8 mouse cellular contexts compared by ENCODE assay signal in the genomic region with DNA sequence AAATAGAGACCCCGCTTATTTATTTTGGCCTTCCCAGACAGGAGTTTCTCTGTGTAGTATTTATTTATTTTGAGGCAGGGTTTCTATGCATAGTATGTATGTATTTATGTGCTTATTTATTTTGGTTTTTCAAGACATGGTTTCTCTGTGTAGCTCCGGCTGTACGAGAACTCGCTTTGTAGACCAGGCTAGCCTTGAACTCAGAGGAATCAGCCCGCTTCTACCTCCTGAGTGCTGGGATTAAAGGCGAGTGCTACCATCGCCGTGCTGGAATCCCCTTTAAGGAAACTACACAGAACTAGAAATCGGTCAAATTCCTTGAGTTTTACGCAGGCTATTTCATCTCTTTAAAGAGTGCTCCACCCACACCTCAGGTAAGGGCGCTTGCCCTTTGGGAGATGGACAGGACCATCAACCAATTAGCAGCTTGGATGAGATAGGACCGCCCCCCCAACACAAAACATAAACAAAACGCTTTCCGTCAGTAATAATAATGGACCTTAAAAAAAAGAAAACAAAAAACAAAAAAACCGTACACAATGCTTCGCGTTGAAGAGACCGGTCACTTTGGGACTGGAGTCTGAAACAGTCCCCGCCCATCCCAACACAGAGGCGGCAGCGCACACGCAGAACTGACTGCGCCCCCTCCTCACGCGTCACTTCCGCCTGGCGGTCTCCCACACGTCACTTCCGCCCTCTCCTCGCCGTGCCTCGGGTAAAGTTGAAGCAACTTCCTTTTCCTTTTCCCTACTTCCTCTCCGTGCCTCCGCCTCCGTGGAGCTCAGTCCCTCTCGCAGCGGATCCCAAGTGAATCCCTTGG. TPM values are rescaled to one million over a fixed set of nuclear protein-coding genes. Genes with fewer than 3 reads are reported as not detected.
DNase-seq lines count a peak whose midpoint lies in the region; ATAC-seq and TF ChIP-seq lines count a peak whose summit lies in the region.

A gene (plus strand): TSS at position 688 of the 820 bp plus-strand sequence.

- peak; percentile 95 for ATAC-seq in G1E (ENCODE audit: extremely low read depth, insufficient number of reproducible peaks, low FRiP score, poor library complexity, severe bottlenecking)
- ATAC-seq in forebrain, embryonic 15.5 days (replicated peaks) = peak; percentile 98
- peak; percentile 93 for ATAC-seq in neutrophil, adult 5-6 weeks (ENCODE audit: extremely low read depth, insufficient number of reproducible peaks, low FRiP score, poor library complexity, severe bottlenecking)

- H3K4me3 ChIP-seq in G1E (ENCODE audit: low read depth, low read length) = peak within 1 kb of the TSS; percentile 80
- H3K4me3 ChIP-seq in forebrain, embryonic 15.5 days = peak within 1 kb of the TSS; percentile 65
- H3K4me3 ChIP-seq in lung, adult 2 months (replicated peaks; ENCODE audit: extremely low read depth, low read depth, low read length) = peak within 1 kb of the TSS; percentile 94

- intact Hi-C loops in heart, postnatal 25 days (cut with DNase I) = loop anchor here (2.0 kb wide), 1 partner anchor 35 kb away; a partner anchor contains a TSS

- H3K27me3 ChIP-seq in G1E (ENCODE audit: insufficient read depth, low read length) = no peaks in the 10 kb centered on the region
- no peaks in the 10 kb centered on the region for H3K27me3 ChIP-seq in forebrain, embryonic 15.5 days

- no peak for TF ChIP-seq CTCF in G1E (IDR thresholded peaks at IDR 0.05; ENCODE audit: low read depth, low read length)
- no peak for TF ChIP-seq CTCF in lung, adult 2 months (IDR thresholded peaks at IDR 0.05; ENCODE audit: insufficient read depth, low read length)

- no peaks in the 10 kb centered on the region for H3K9me3 ChIP-seq in G1E (replicated peaks)
- H3K9me3 ChIP-seq in forebrain, embryonic 15.5 days = no peaks in the 10 kb centered on the region

- peaks cover 31% of the 10 kb centered on the region for H3K36me3 ChIP-seq in G1E (replicated peaks)
- peaks cover 24% of the 10 kb centered on the region for H3K36me3 ChIP-seq in forebrain, embryonic 15.5 days

- peaks cover 29% of the 10 kb centered on the region for H3K4me1 ChIP-seq in G1E (ENCODE audit: insufficient read depth, low read depth, low read length)
- H3K4me1 ChIP-seq in forebrain, embryonic 15.5 days = peaks cover 19% of the 10 kb centered on the region
- H3K4me1 ChIP-seq in lung, adult 2 months (ENCODE audit: control insufficient read depth, insufficient read depth, low read length) = no peaks in the 10 kb centered on the region

- WGBS in forebrain, embryonic 15.5 days = 3% methylated on average over 37 of the region's 37 CpGs
- 4% methylated on average over 37 of the region's 37 CpGs for WGBS in lung, adult 2 months

- TF ChIP-seq POLR2A in lung, adult 2 months (IDR thresholded peaks at IDR 0.05; ENCODE audit: borderline replicate concordance, extremely low read depth, low read depth, low read length) = peak; percentile 91; the same call in 1 of the 2 replicates

- peak within 1 kb of the TSS; percentile 89 for H3K27ac ChIP-seq in forebrain, embryonic 15.5 days (replicated peaks)

- H3K9ac ChIP-seq in forebrain, embryonic 15.5 days (replicated peaks) = peak within 1 kb of the TSS; percentile 74

- H3K4me2 ChIP-seq in forebrain, embryonic 15.5 days (replicated peaks) = peak within 1 kb of the TSS; percentile 75

- DNase-seq in G1E (ENCODE audit: low spot score) = peak; percentile 94
- peak; percentile 96 for DNase-seq in cerebellum, adult 11-12 months
- peak; percentile 93 for DNase-seq in heart, postnatal 25 days (ENCODE audit: low spot score)
- peak; percentile 95 to 97 for DNase-seq in layer of hippocampus, adult 18-20 months (ENCODE audit: low spot score in 2 of 2)
- peak; percentile 95 for DNase-seq in lung, adult 2 months
- peak; percentile 96 for DNase-seq in thymus, postnatal 0 days (ENCODE audit: low spot score)

RNA-seq across cellular contexts. Expression of the gene that starts here (rescaled TPM):
- total RNA-seq in G1E (2014; fragmentation: Nextera tagmentation) (95.7 and 111 TPM in 2 replicates), G1E (2017) (116 and 123 TPM in 2 replicates)
- polyA plus RNA-seq in G1E (2012) = 33.6 and 35.2 TPM in 2 replicates
- polyA plus RNA-seq in forebrain, embryonic 15.5 days (2015; fragmentation: Nextera tagmentation; extraction: Ambion mirVana) = 57.2 and 60.1 TPM in 2 replicates
- total RNA-seq in heart, postnatal 25 days (2021) = 10 to 100 TPM; 36.2 to 36.3 TPM
- 10 to 100 TPM; 68.9 to 72.2 TPM for total RNA-seq in layer of hippocampus, adult 18-20 months (2021)
- 19.7 and 25.5 TPM in 2 replicates for polyA plus RNA-seq in lung, adult 2 months (2012; rRNA removed)
- 178 and 200 TPM in 2 replicates for total RNA-seq in neutrophil, adult 5-6 weeks (2017)
- polyA plus RNA-seq in thymus, postnatal 0 days (2015; fragmentation: Nextera tagmentation; extraction: Ambion mirVana) = 37.5 and 38.6 TPM in 2 replicates

Comparison
In these comparisons a context has a peak if more than half of its experiments do, and no peak if none do; other contexts are left out.
1. Peak in every context shown above with its lines: DNase-seq, ATAC-seq, H3K4me3 ChIP-seq and H3K27ac ChIP-seq.